Mouse (Mus musculus): ENCODE measurements around the gene Ceacam14. TPM values are rescaled to one million over a fixed set of nuclear protein-coding genes. Genes with fewer than 3 reads are reported as not detected.

Gene Ceacam14
- total RNA-seq (2023): not detected

GRCm38 (mm10) chr7:17812333-17812732 lies at the start of gene Ceacam14:
Gene Ceacam14, plus strand, starts transcription at chr7:17812633.

Other genes with a start within 250 kb of the Ceacam14 start
- gene Ceacam5, start 99.4 kb upstream of the Ceacam14 start, total RNA-seq (2023): not detected
- not detected for gene Gm5155, start 59.1 kb downstream of the Ceacam14 start, total RNA-seq (2023)
- not detected for gene Ceacam11, start 159.5 kb downstream of the Ceacam14 start, total RNA-seq (2023)
- not detected for gene Ceacam13, start 197.3 kb downstream of the Ceacam14 start, total RNA-seq (2023)